Mouse (Mus musculus) thymus, postnatal 25 days (tissue): ENCODE results near the gene Tfap4.
"Not testable (repeated sequence)": the region's sequence is repeated elsewhere in the genome, so short reads cannot be mapped to it uniquely, and the experiment has no call there.

Experiments
- DNase-seq: peaks from one replicate; pipeline ENCODE4 v3.0.0; 2022

Gene Tfap4

DNA sequence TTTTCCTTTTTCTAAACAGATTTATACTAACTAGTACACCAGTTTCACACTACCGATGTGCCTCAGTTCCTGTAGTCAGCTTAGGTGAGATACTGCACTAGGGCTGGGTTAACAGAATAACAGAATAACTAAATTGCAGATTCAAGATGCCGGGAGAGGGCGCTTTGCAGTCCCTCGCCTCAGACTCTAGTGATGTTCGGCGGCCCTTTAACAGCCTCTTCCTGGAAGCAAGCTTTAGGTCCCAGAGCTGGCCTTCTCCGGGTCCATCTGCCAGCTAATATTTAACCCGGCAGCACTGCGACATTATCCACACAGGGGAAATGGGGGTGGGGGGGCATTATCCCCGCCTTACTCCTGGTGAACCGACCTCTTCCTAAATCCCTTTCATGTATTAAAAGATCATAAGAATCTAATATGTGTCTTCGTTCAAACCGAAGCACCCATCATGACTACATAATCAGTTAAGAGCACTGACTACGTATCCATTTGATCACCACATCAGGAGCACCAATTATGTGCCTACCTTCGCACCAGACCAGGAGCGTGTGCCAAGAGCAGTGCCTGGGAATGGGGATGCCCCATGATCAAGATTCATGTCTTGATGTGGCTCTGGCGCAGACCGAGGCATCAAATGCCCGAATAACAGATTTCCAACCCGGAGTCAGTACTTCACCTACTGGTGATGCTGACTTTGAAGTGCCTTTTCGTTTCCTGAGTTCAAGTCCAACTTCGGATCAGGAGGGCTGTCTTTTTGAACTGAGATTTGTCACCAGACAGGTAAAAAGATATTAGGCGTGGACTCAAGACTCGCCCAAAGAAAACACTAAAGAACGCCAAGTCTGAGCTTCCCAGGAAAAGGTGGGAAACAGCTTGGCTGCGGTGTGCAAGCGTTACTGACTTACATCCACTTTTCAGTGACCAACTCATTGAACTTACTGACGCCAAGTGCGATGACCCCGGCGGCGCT is 33.5 kb upstream of the Tfap4 start:
- DNase-seq = peak; percentile 58

DNA sequence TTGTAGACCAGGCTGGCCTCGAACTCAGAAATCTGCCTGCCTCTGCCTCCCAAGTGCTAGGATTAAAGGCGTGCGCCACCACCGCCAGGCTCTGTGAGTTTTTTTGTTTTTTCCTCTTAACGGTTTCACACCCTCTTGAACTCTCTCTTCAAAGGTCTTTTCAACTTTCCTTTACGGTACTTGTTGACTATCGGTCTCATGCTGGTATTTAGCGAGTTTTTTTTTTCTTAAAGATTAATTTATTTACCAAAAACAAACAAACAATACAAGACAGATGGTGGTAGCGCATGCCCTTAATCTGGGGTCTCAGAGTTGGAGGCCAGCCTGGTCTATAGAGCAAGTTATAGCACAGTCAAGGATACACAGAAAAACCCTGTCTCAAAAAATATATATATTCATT is 30.6 kb upstream of the Tfap4 start:
- no peak for DNase-seq

DNA sequence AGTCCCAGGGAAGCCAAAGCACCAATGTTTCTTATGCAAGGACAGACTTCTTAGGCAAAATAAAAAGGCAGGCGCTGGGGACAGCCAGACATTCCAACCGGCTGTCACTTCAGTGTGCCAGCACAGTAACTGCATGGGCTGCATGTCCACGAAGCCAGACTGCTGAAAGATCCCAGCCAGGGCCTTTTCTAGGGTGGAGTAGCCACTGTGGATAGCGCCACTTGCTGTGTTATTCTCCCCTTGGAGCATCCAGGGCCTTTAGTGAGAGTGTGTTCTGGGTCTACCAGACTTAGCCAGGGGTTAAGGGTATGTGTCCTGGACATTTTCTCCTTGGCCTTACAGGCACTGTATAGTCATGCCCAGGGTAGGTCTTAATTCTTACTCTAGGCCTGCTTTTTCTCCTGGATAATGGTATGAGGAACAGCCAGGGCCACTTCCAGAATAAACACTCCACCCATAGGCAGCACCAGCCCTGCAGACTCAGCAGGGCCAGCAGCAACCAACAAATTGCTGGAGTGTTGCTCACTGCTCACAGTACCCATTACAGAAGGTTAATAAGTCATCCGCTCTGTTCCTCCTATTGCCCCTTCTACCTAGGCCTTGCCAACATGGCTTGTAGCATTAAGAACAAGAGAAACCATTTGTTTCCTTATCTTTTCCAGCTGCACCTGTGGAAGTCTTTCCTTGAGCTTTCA is 28.0 kb upstream of the Tfap4 start:
- no peak for DNase-seq

DNA sequence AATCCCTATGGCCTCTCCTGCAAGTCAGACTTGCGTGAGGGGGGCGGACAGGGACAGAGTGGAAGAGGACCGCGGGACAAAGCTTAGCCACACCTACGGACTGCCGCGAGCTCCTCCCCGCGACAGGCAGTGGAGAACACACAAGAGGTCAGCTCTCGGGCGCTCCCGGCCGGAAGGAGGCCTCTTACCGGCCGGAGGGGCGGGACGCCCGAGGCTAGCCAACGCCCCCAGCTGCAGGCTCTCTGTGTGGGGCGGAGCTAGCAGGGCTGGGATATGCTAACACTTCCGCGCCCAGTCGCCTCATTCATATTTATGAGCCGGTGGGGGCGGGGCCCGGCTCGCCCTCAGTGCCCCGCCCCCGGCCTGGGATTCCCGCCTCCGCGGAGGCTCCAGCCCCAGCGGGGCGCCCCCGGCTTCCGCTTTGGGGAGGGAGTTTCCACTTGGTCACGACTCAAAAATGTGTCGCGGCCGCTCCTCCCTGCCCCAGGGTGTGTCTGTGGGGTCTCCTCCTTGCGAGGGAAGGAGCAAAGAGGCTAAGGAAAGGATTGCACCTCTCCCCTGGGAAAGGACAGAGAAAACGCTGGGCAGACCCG is 27.0 kb upstream of the Tfap4 start:
- peak; percentile 95 for DNase-seq

DNA sequence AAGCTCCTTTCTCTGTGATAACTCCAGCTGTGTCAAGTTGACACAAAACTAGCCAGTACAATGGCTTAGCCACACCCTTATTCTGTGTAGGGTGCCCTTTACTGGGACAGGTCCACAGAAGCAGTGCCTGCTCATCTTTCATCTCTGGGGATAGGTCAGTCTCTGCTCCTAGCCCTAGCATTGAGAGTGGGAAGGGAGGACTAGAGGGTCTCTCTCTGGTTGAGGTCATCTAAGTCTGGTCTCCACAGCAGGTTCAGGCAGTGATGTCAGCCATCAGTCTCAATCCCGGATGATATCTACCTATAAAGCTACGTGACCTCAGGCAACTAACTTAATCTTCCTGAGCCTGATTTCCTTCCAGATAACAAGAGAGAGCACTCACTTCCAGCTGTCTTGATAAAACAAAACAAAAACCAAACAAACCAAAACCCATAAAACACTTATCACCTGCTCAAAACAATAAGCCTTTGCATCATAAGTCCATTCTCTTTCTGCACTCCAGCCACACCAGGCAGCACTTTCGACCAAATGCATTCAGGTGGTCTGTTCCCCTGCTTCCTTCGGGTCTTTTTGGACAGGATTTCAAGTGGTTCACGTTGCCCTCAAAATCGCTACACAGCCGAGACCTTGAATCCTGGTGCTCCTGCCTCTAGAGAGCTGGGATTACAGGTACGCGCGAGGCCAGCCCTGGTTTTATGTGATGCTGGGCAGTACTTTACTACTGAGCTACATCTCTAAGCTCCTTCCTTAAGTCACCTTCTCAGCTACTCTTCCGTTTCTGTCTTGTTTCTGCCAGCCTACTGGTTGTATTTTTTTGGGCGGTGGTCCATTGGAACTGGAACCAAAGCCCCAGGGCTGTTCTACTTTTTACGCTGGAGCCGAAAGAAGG is 26.2 kb upstream of the Tfap4 start:
- no peak for DNase-seq

DNA sequence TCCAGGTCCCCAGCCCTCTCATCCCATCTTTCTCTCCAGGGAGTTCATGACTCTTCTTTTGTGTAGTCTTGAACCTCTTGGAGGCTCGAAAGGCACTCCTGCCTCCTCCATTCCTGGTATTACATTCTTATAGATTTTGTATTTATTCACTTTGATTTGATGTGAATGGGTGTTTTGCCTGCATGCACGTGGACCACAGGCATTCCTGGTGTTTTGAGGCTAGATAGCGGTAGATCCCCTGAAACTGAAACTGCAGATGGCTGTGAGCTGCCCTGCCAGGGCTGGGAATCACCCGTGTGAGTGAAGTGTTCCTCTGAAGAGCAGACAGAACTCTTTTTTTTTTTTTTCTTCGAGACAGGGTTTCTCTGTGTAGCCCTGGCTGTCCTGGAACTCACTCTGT is 24.8 kb upstream of the Tfap4 start:
- DNase-seq = no peak

DNA sequence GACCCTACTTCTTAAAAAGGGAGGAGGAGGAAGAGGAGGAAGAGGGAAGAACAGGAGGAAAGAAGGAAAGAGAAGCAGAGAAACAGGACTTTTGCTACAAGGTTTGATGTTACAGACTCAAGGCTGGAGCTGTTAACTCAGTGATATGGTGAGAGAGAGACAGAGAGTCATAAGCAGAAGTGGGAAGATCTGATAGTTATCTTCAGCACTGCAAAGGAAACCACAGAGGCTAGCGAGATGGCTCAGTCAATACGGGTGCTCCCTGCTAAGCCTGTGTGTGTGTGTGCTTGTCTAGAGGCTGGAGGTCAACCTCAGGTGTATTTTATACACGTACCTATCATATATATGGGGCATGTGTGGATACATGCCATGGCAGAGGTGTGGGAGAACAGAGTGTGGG is 24.2 kb upstream of the Tfap4 start:
- no peak for DNase-seq

DNA sequence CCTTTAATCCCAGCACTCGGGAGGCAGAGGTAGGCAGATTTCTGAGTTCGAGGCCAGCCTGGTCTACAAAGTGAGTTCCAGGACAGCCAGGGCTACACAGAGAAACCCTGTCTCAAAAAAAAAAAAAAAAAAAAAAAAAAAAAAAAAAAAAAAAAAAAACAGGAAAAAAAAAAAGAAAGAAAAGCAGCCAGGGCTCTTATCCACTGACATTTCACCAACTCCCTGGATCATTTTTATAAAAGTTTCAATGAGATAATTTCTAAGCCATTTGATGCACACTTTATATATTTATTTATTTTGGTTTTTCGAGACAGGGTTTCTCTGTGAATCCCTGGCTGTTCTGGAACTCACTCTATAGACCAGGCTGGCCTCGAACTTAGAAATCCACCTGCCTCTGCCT is 21.5 kb upstream of the Tfap4 start:
- DNase-seq = not testable (repeated sequence)

DNA sequence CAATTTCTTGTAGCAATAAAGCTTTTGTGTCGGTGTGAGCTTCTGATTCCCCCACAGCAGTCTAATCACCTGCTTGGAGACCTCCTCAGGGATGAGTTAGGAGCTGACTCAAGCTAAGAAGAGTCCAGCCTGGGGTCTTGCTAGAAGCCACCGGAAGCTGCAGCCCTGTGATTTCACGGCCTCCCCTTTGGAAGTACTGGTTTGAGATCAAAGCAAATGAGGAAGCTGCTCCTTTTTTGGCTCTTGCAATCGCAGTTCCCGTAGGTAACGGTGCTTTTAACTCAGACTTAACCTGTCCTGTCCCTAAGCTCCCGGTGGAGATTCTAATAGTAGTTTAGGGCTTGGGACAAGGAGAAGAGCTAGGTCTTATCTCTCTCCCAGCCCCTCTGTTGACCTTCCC is 19.0 kb upstream of the Tfap4 start:
- no peak for DNase-seq

DNA sequence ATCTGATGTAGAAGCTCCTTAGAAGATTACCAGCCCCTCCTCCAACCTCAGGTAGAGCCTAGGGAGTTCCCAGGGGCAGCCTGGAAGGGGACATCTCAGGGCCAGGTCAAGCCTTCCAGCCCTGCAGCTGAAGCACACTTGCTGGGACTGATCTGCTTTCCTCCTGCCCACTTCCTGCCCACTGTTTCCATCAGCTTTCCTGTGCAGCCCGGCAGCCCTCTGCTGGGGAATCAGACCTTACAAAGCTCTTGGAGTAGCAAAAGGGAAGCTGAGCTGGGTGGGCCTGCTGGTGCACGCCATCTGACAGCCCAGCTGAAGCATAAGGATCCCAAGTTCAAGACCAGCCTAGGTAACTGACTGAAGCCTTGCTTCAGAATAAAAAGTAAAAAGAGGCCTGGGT is 17.2 kb upstream of the Tfap4 start:
- peak; percentile 31 for DNase-seq

DNA sequence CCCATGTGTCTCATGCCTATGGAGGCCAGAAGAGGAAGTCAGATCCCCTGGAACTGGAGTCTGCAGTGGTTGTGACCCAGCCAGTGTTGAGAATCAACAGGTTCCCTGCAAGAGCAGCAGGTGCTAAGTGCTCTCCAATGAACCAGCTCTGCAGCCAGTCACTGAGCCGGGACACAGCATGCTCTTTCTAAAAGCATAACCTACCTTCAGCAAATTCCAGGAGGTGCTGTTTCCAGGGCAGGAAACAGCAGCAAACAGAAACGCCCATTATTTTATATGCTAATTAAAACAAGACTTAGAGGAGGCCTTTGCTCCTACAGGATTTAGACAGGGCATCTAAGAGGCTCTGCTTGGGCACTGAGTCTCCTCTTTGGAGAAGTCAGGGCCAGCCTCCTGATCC is 16.4 kb upstream of the Tfap4 start:
- no peak for DNase-seq

DNA sequence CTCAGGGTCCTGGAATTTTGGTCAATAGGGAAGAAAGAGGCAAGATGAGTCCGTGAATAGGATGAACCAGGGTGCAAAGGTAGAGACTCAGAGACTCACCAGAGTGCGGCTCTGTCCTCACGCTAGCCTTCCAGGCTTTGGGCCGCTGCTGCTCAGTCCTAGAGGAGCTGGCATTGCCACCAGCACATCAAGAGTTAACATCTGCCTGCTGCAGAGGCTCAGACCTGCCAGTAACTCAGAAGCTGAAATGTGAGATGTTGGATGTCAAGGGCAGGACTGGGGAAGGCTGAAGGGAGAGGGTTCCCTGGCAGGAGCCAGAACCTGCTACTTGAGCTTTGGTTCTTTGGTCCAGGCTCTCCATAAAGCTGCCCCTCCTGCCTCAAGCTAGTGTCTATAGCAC is 11.1 kb upstream of the Tfap4 start:
- no peak for DNase-seq

DNA sequence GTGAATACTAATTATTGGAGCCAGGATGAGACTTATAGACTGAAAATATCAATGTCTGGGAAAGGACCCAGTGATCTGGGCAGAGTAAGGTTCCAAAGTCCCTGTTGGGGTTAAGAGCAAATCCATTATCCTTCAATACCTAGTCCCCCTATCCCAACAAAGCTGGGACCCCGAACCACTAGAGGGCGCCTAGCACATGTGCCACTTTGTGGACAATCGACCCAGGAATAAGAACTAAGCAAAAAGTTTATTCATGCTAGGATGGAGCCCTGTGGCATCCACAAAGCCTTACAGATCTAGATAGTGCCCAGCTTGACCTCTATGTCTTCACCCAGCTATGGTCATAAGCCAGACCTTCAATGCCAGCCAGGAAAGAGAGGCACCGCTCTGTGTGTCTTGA is 8.3 kb upstream of the Tfap4 start:
- DNase-seq = peak; percentile 80

DNA sequence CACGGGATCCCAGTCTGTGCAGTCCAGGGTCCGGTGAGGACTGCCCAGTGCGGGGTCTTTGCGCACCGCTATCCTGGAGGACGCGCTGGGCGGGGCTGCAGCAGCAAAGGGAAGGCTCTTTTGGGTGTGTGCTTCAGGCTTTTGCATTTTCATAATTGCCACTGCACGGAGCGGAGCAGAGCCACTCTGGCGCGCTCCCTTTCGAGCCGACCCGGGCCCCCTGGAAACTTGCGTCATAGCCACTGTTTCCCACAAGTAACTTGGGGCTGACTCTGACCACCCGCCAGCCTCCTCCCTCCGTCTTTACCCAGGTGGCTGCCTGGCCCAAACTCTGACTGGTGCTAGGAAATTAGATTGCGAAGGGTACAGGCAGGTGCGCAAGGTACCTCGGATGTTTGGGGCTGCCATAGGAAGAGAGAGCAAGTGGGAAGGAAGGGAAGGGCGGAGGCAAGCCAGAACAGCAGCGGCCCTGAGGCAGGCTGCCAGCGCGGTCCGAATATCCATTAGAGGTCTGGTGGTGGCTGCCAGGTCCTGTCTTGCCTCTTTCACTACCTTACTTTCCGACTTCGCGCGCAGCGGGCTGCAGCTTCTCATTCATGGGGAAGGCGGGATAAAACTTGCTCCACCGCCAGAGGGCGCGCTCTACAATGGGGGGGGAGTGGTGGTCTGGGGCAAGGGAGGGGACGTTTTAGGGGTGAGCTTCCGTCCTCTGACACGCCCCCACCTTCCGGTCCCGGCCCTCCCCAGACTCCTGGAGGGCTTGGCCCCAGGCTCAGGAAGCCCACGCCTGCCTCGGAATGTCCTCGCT is 695 bp upstream of the Tfap4 start:
- peak; percentile 77 for DNase-seq

DNA sequence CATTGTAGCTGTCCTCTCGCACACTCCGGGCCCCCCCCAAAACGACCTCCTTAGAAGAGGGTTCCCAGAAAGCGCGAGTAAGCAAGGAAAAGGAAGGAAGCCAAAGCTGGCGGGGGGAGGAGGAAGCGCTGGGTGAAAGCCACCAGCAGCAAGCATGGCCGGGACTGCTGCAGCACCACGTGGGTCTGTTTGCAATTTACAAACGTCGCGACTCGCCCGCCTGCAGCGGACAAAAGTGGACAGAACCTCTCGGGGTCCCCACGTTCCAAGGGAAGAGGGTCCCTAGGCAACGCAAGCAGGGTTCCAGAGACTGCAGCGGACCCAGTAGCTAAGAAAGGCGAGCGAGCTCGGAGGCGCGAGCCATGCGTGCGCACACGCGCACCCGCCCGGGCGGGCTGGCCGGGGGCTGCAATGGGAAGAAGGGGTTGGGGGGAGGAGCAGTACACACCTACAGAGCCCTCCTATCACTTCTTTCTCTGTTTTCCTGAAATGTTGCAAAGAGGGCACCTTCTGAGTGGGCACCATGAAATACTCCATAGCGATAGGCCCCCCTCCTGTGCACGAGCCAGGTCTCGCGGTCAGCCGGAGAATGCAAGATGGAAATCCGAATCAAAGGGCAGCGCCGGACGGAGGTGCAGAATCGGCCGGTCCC is 548 bp downstream of the Tfap4 start:
- peak; percentile 70 for DNase-seq

DNA sequence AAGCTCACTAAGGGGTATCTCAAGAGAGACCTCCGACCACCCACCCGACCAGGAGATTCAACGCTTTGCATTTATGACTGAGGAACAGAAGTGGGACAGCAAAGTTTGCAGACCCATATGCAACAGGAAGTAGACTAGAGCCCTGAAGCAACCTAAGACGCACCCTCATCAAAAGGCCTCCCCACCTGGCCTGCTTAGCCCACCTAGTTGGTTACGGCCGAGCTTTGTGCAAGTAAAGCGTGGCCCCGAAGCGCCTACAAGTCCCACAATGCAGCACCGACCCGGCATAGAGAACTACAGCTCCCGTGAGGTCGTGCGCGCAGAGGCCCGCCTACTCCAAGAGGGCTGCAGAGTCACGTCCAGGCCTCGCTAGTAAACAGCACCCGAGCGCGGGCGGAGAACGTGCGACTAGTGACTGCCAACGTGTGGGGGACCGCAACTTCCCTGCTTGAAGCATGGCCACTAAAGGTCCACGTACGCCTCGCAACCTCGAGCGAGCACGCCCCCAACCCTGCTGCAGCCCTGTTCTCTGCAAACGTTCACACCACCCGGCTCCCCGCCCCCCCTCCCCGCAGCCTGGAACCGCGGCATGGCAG is 1.2 kb downstream of the Tfap4 start:
- peak; percentile 91 for DNase-seq

DNA sequence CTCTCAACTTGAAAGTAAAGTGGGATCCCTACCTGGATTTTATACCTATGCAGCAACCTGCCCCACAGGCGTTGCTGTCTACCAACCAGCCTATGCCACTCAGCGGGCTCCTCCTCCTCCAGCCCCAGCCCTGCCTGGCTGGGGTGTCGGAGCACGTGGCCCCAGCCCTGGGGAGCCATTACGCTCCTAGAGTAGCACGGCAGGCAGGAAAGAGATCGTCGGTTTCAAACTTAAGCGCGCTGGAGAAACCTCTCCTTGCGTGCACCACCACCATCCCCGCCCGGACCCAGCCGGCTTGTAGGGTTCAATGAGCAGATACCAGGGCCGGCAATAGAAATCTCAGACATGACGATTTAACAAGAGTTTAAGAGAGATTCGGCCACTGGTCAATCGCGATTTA is 1.7 kb downstream of the Tfap4 start:
- peak; percentile 73 for DNase-seq

DNA sequence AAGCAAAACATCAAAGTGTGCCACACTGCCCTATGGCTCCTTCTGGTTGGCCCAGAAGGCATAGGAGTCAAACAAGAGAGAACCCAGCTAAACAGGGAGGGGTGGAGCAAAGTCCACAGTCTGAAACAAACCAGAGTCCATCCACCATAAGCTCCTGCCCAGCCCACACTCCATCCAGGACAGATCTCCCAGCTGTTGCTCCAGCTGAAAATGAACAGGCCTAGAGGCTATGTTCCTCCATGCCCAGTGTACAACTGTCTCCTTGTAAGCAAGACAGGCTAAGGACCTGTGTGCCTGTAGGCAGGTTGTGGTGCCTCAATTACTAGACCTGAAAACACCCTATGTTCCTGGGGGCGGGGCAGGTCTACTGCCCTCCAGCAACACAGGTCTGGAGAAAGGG is 2.6 kb downstream of the Tfap4 start:
- DNase-seq = no peak

DNA sequence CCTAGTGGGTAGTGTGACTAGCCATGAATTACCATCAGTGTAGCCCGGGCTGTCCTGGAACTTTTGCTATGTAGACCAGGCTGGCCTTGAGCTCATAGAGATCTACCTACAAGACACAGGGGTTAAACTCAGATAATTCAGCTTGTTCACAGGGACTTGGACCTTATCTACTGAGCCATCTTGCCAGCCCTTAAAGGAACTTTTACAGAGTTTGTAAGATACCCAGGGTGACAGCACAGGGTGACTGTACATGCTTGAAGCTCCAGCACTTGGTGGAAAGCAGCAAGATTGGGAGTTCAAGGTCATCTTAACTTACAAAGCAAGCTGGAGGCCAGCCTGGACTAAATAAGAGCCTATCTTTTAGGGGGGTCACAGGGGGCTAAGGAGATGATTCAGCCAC is 4.1 kb downstream of the Tfap4 start:
- no peak for DNase-seq

DNA sequence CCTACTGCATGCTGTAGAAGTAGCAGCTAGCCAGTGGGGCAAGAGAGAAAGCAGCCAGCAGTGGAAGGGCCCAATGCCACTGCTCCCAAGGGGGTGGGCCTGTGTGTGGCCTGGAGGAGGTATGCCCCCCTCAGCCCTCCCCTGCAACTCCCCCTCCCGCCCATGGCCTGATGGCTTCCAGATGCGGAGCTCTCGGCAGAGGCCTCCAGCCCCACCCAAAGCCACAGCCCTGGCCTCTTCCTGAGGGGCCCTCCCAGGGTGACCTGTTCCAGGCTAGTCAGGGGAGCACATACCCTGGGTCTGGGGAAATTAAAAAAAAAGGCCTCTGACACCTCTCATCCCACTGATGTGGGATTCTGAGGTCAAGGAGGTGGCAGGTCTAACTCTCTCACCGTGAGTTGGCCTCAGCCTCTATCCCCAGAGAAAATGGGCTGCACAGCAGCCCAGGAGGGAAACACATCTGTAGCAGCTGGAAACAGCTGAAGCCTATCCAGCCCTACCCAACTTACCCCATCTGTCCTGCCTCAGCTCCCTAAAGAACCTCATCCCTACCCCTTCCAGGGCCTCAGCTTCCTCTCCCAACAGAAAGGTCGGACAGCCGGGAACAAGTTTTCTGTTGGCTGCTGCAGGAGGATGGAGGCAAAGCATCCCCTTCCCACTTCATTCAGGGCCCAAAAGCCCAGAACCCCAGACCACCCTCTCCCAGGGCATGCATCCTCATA is 6.7 kb downstream of the Tfap4 start:
- DNase-seq = no peak
